Mouse (Mus musculus) hindlimb bud, embryonic 11.5 days (tissue): ENCODE data around the gene Necap1.

Experiments used
- DNase-seq: peaks from one replicate; pipeline ENCODE4 v3.0.0-alpha.2; 2012; ENCODE audit warnings: low read depth, low spot score; ENCODE audit errors: extremely low spot score

The Necap1 gene

DNA sequence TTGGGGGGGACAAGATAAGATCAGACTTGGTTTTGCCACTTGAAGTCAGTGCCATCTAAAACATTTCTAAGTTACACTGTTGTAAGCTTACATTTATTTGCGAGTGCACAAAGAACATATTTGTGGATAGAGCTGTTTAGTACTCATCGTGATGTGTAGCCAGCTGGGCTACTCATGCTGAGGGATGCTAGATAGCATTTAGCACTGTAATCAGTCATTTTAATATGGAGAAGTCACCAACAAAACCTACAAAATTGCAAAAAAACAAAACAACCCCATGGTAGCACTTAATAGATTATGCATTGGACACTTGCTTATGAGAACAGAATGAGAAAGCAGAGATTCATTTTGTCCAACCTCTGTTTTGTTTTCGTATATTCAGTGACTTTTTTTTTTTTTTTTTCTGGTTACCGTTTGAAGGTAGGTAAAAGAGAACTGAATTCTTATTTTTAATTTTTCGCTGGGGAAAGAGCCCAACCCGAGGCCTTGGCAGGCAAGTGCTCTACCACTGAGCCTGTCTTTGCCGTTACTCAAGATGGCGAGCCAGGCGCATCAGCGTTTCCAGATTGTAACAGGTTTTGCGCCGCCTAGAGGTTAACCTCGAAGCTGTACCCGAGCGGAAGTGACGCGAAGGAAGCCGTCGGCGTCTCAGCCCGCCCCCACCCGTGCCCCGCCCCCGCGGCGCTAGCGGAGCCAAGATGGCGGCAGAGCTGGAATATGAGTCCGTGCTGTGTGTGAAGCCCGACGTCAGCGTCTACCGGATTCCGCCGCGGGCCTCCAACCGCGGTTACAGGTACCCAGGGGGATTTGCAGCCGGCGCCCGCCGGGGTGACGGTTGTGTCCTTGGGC lies at the start of gene Necap1:
Gene Necap1 (plus strand): TSS at position 604 of the 849 bp plus-strand sequence.
- peak; percentile 79 for DNase-seq

DNA sequence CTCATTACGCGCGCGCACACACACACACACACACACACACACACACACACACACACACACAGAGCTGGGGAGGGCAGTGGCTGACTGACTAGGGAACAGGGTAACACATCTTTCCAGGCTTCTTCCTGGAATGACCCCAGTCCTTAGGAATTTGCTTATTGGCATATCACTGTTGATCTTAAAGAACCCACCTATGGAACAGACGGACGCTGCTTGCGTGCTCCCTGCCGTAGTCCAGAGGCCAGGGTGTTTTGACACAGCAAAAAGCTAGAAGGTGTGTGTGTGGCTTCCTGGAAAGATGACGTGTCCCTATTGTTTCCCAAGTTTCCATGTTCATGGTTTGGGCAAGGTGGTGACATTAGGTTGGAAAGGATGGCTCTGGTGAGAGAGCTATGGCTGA lies 49.1 kb upstream of the Necap1 start:
- no peak for DNase-seq

DNA sequence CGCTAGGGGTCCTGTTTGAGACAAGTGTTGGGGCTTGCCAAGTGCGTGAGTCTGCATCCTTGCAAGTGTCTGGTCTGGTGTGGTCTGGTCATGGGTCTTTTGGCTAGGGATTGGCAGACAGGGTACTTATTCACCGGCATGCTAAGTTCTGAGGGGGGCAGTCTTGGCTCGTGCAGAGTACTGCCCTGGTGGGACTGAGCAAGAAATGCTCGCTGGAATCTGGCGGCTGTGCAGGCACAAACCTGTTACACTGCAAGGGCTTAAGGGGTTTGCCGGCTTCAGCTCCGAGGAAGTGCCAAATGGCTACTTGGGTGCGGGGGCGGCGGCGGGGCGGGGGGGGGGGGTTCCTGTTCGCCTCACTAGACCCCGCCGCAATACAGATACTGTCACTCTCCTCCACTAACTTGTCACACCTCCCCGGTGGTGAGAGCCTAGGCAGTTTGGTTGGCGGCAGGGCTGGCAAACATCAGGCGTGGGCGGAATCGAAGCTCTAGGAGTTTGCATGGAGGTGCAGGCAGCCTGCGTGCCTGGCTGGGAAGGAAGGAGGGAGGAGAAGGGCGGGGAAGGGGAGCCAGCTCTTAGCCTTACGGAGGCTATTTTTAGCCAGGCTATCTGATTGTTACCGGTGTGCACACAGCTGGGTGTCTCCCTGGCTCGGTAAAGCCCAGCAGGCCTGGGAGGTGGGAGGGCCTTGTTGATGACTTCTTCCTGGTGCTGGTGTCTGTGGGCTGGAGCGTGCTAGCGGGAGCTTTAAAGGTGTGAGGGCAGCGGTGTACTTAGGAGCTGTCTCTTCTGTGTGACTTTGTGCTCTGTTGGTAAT lies 48.1 kb upstream of the Necap1 start:
- DNase-seq, result no peak

DNA sequence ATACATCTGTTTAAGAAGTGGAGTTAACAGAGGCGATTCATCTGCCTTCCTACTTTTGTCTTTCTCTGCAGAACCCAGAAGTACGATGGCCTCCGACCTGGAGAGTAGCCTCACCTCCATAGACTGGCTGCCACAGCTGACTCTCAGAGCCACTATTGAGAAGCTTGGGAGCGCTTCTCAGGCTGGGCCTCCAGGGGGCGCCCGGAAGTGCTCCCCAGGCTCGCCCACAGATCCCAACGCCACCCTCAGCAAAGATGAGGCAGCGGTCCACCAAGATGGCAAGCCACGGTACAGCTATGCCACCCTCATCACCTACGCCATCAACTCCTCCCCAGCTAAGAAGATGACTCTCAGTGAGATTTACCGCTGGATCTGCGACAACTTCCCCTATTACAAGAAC lies 46.2 kb upstream of the Necap1 start:
- no peak for DNase-seq

DNA sequence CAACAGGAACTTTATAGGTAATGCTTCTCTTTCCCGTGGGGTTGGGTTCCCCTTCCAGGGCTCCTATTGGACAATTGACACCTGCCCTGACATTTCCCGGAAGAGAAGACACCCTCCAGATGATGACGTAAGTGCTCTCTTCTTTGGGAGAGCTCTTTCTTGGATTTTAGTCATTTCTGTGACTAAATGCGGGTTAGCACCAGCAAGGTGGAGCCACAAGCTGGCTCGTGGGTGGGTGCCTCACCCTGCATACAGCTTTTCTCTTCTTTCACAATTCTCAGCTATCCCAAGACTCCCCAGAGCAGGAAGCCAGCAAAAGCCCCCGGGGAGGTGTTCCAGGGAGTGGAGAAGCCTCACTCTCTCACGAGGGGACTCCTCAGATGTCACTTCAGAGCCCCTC lies 41.4 kb upstream of the Necap1 start:
- DNase-seq, result no peak

DNA sequence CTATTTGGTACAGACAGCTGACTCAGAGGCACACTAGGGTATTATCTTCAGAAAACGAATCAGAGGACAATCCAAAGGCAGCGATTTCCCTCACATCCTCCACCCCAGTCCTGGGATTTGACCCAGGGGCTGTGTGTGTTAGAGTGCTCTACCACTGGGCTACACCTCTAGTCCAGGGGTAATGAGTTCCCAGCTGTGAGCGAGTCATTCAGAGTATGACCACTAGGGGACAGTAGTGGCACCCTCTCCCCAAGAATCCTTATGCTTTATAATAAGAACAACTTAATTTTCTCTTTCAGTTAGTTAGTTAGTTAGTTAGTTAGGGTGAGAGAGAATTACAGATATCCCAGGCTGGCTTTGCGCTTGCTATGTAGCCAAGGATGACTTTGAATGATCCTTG lies 39.9 kb upstream of the Necap1 start:
- DNase-seq, result no peak

DNA sequence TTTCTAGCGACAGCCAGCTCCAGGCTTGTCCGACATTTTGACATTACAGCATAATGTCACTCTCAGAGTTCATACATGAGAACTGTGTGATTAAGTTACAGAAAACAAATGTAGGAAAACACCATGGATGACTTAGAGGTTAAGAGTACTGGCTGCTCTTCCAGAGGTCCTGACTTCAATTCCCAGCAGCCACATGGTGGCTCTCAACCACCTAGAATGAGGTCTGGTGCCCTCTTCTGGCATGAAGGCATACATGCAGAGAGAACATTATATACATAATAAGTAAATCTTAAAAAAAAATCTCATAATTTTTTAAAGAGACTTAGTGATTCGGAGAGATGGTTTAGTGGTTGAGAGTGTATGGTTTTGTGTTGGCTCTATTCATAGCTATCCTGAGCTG lies 37.3 kb upstream of the Necap1 start:
- no peak for DNase-seq

DNA sequence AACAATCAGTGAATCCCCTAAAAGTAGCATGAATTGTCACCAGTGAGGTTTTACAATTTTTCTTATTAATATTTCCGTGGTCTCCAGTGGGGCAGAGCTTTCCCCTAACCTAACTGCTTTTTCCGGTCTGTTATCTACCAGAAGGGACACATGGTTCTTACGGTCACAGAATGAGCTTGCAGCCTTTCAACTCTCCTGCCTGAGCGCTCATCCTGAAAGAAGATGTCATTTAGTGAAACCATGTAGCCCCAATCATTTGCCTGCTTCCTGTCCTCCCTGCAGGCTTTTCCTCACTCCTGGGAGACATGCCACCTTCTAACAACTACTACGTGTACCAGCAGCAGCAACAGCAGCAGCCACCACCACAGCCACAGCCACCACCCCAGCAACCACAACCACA lies 36.7 kb upstream of the Necap1 start:
- DNase-seq, result no peak

DNA sequence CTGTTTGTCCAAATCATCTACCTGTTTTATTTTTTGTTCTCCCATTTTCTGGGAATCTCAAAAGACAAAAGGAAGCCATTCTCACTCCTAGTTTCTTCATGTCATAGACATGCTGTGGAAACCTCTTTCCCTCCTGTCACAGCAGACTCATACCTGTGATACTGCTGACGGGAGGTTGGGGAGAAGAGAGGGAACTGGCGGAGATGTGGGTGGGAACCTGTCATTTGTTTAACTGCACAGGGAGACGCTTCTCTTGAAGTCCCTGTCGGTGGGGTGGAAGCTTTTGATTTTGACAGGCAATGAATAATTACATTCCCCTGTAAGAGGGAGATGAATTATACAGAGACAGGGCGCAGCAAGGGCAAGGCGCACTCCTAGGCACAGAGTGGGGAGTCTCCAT lies 30.5 kb upstream of the Necap1 start:
- no peak for DNase-seq

DNA sequence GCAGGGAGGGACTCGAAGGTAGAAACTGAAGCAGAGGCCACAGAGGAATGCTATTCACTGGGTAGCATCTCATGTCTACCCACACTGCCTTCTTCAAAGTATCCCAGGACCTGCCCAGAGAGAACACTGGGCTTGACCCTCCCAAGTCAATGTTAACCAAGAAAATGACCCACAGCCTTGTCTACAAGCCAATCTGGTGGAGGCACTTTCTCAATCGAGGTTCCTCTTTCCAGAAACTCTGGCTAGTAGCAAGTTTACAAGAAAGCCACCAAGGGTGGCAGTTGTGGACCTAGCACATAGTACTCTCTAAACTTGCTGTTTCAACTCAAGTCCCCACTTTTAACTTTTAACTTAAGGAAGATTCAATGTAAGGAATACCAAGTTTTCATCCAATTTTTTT lies 21.6 kb upstream of the Necap1 start:
- no peak for DNase-seq

DNA sequence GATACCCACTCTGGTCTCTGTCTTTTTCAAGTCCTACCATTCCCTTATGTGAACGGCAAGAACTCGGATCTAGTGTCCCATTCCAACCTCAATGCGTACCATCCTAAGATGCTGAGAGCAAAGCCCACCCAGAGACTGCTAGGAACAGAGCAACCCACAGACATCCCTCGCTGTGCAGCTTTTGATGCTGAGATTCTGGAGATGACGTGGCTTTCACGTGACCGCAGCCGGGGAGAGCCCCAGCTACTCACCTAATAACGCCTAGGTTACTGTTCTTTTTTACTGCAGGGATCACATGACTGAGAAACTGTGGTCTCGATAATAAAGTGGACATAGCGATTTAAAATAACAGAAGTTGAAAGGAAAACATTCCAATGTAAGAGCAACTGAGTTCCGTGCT lies 19.7 kb upstream of the Necap1 start:
- no peak for DNase-seq

DNA sequence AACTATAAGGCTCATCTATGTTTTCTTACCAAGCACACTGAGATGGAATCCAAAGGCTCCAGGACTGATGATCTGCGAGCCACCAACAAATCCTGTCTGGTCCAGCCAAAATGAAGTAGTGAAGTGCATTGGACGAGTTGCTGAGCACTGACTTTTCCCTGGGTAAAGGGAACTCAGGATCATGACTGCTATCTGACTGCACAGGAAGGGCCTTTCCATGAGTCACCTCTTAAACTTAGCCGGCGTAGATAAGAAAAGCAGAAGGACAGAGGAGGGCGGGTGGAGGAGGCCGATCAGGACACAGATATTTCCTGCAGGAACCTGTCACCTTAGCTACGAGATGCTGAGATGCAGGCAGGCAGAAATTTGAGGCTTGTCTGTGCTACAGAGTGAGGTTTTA lies 18.3 kb upstream of the Necap1 start, which contains the start of gene C3ar1:
Gene C3ar1 (minus strand): TSS at position 207 of the 400 bp plus-strand sequence.
- no peak for DNase-seq

DNA sequence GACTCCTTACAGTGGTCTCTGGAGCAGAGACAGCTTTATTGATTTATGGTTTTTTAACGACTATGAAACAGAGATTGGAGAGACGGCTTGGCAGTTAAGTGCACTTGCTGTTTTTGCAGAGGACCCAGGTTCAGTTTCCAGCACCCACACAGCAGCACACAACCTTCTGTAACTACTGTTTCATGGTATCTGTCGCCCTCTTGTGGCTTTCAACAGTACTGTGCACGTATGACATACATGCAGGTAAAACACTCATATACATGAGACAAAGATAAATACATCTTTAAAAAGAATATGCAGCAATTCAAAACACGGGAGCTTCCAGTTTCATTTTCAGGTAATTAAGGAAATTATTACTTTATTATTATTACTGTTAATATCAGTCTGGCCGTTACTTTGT lies 11.8 kb upstream of the Necap1 start:
- no peak for DNase-seq

DNA sequence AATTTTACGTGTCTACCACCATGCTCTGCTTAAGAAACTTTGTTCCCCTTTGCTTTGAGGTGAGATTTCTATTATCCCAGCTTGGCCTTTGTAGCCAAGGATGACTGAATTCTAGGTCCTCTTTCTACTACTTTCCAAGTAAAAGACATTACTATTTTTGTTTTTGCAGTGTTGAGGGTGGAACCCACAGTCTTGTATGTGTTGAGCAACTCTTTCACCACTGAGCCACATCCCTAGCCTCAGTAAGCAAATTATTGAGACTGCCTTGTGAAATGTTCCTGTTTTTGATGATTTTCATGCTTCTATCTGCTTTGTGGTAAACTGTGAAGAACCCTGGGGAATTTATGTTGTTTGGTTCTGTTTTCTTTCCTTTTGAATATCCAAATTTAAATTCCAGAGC lies 11.4 kb upstream of the Necap1 start:
- DNase-seq, result no peak

DNA sequence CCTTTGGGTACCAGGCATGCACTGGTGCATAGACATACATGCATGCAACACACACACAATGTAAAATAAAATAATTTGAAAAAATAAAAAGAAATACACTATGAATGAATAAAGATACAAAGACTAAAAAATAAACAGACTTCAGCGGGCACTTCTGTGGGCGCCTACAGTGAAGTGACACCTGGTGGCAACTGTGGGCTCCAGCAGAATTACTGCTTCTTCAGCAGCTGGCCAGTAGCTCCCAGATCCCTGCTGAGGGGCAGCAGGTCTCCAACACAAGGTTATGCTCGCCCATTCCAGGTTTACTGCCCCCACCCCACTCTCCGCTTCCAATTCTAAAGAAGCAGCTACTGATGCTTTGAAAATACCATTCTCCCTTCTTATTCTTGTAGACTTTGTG lies 6.4 kb upstream of the Necap1 start:
- no peak for DNase-seq

DNA sequence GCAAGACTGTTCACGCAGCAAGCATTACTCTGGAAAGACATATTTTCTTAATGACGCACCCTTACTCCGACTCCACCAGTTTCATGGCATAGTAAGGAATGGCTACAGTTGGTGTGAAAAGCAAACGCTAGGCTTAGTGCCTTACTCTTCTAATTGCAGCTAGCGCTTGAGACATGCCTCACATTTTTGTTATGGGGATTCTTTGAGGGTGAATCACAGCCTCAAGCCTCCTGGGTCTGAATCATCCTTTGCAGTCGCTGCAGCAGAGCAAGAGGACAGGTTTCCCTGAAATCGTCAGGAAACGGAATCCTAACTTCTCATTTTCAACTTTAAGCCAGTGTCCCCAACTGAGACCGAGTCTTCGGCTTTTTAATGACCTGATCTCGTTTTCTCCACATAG lies 4.4 kb upstream of the Necap1 start:
- DNase-seq, result no peak

DNA sequence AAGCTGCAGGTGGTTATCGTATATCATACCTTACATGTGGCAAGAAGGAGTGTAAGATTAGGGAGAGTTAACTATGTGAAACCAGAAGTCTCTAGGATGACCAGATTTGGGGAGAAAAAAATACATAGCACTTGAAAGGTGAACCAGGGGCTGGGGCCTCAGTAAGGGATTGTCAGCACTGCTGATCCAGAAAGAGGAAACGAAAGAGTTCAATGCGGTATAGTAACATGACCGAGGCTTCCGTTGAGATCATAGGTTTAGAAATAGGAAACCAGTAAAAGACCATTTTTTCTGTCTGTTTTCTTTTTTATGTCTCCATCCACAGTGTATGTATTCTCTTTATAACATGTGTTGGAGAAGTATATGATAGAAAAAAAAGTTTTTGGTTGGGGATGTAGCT lies 1.5 kb upstream of the Necap1 start:
- DNase-seq, result no peak

DNA sequence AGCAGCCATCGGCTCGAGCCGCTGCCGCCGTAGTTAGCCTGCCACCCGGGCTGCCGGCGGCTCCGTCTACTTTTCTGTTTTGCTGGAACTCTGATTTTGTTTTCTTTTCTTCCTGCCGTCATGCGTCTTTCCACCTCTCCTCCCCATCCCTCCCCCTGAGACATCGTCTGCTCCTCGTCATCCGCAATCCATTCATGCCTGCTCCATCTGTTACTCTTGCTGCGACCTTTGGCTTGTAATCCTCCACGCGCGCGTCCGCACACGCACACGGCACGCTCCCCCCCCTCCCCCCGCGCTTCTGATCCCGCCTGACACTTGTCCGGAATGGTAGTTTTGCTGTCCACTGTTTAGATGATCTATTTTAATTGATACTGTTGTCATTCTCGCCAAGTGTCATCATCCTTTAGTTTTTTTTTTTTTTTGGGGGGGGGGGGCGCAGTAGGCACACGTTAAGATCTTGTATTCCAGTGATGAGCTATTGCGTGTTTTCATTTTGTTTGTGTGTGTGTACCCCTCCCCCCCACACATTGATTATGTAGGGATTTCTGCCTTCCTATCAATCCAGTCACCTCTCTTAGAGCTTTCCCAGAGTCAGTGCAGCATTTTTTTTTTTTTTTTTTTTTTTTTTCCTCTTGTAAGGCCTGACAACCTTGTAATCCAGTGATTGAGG lies 581 bp downstream of the Necap1 start:
- no peak for DNase-seq

DNA sequence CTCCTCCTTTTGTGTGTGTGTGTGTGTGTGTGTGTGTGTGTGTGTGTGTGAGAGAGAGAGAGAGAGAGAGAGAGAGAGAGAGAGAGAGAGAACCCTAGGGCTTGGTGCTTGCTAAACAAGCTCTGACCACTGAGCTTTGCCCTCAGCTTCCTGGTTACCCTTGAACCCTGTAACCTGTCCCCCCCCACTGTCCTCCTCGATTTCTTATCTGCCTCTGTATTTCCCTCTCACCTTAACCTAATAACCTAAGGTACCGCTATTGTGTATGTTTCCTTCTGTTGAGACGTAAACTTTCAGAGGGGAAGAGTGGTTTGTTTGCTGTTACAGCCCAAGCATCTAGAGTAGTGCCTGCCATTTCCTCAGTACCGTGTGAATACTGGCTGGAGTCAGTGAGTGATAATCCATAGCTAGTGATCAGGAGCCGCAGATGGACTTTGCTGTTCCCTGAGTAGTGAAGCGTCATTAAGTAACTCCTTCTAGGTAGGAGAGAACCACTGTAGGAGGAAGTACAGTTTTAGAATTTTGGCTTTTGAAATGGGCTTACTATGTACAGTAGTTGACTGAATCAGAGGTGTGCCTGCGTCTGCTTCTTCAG lies 5.0 kb downstream of the Necap1 start:
- no peak for DNase-seq

DNA sequence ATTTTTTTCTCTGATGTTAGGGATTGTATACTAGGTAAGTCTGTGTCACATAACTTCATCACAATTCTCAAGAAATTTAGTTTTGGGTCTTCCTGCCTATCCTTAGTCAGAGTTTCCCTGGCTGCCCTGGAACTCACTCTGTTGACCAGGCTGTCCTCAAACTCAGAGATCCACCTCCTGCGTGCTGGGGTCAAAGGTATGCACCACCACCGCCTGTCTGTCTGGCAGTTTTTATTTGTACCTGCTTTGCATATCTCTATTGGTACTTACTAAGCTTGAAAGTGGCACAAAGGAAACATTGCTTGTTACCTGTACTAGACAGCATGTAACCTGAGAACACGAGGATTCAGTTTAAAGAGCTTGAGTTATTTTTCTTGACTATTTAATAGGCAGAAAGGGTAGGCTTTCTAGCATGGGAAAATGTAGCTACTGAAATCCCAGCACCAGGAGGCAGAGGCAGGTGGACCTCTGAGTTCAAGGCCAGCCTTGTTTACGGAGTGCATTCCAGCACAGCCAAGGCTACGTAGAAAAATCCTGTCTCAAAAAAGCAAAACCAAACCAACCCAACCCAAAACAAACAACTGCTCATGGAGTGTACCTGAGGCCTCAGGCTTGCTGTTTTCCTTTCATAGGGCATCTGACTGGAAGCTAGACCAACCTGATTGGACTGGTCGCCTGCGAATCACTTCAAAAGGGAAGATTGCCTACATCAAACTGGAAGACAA lies 5.7 kb downstream of the Necap1 start:
- no peak for DNase-seq

DNA sequence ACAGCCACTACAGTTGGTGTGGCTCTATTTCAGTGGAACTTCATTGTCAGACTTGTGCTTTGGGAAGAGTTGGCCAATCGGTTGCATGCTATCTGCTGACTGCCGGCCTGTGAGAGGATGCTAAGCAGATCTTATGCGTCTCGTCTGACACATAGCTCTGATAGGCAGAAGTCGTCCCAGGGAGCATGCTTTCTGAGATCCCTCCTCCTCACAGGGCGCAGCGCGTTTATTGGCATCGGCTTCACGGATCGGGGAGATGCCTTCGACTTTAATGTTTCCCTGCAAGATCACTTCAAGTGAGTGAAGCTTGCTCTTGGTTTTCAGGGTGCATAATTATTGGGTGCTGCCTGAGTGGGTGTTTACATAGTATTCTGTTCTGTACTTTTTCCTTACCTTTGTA lies 7.0 kb downstream of the Necap1 start:
- no peak for DNase-seq
